Comparison of ENCODE assay signal across 11 mouse cellular contexts in genomic region chr5:113181441-113181840, GRCm38 (mm10). TPM values are rescaled to one million over a fixed set of nuclear protein-coding genes. Genes with fewer than 3 reads are reported as not detected.
A peak's percentile ranks its signal among the peaks of the same experiment; 100 is the strongest.
DNase-seq lines count a peak whose midpoint lies in the region; ATAC-seq and TF ChIP-seq lines count a peak whose summit lies in the region.
"Had no signal": no experiment of that assay in that cellular context is flagged by ENCODE, and none has a peak within 500 bp of the region (broad histone marks: within the 10 kb centered on the region; RNA-seq: fewer than 3 reads in every experiment).

No protein-coding gene starts in this region.

- H3K36me3 ChIP-seq in kidney, embryonic 15.5 days: peaks cover 28% of the 10 kb centered on the region
- H3K36me3 ChIP-seq in kidney, adult 2 months (ENCODE audit: control insufficient read depth, insufficient read depth, low read length): no peaks in the 10 kb centered on the region; the same call in 1 of the 2 replicates
- no peaks in the 10 kb centered on the region for H3K36me3 ChIP-seq in CH12.LX (replicated peaks in 1 of 2; ENCODE audit: control insufficient read depth in 1 of 2, insufficient read depth in 1 of 2, low read length in 1 of 2)
- no peaks in the 10 kb centered on the region for H3K36me3 ChIP-seq in limb, embryonic 13.5 days

- no peak for TF ChIP-seq POLR2A in kidney, adult 2 months (IDR thresholded peaks at IDR 0.05; ENCODE audit: low read depth, low read length)
- TF ChIP-seq POLR2A in CH12.LX (IDR thresholded peaks at IDR 0.05; ENCODE audit: low read depth, low read length): no peak

- TF ChIP-seq EP300 in CH12.LX (IDR thresholded peaks at IDR 0.05; ENCODE audit: low read length): no peak

- H3K4me3 ChIP-seq in kidney, embryonic 15.5 days (replicated peaks): no peak overlapping the region
- no peak overlapping the region for H3K4me3 ChIP-seq in kidney, adult 2 months (ENCODE audit: insufficient read depth, low read depth, low read length)
- peak overlapping the region in 1 of 3 experiments; percentile 55 for H3K4me3 ChIP-seq in CH12.LX (replicated peaks in 1 of 3; ENCODE audit: low read depth in 2 of 3, low read length in 2 of 3, poor library complexity in 1 of 3)
- H3K4me3 ChIP-seq in limb, embryonic 13.5 days: no peak overlapping the region

- H3K9ac ChIP-seq in kidney, embryonic 15.5 days: no peak overlapping the region
- H3K9ac ChIP-seq in CH12.LX (ENCODE audit: insufficient read depth, low read depth): no peak overlapping the region
- no peak overlapping the region for H3K9ac ChIP-seq in limb, embryonic 13.5 days

- peaks cover 31% of the 10 kb centered on the region for H3K4me1 ChIP-seq in kidney, embryonic 15.5 days
- H3K4me1 ChIP-seq in kidney, adult 2 months (ENCODE audit: control insufficient read depth, insufficient read depth, low read length): peaks cover 2% of the 10 kb centered on the region; the same call in 1 of the 2 replicates
- peaks cover 0 to 17% of the 10 kb centered on the region in 2 experiments; a peak in 2 of 4 replicates for H3K4me1 ChIP-seq in CH12.LX (ENCODE audit: control insufficient read depth in 1 of 2, insufficient read depth in 2 of 2)
- H3K4me1 ChIP-seq in limb, embryonic 13.5 days: peaks cover 17% of the 10 kb centered on the region

- H3K79me2 ChIP-seq in CH12.LX (replicated peaks; ENCODE audit: control insufficient read depth, extremely low read depth, insufficient read depth, poor library complexity, severe bottlenecking): no peaks in the 10 kb centered on the region

- no peak for DNase-seq in kidney, adult 2 months
- DNase-seq in CH12.LX (ENCODE audit: extremely low read depth) (peak; percentile 77), R1 (ENCODE audit: low read depth, low spot score) (peak; percentile 84), MN1 (ENCODE audit: low spot score) (no peak)
- DNase-seq: spleen, adult 18-20 months had no signal

- H3K4me2 ChIP-seq in kidney, embryonic 15.5 days: no peak overlapping the region
- no peak overlapping the region for H3K4me2 ChIP-seq in CH12.LX (ENCODE audit: insufficient read depth, low read depth, poor library complexity, severe bottlenecking)
- no peak overlapping the region for H3K4me2 ChIP-seq in limb, embryonic 13.5 days (replicated peaks)

- ATAC-seq in kidney, embryonic 15.5 days (replicated peaks; ENCODE audit: low FRiP score): no peak
- ATAC-seq in limb, embryonic 13.5 days (ENCODE audit: low FRiP score, low read depth): no peak
- ATAC-seq in frontal cortex, adult (ENCODE audit: low TSS enrichment): no peak
- ATAC-seq: inflammation-experienced regulatory T-cells, adult 6 months had no signal

- WGBS in kidney, embryonic 15.5 days: 35% methylated on average over 6 of the region's 6 CpGs
- WGBS in kidney, adult 2 months: 43% methylated on average over 6 of the region's 6 CpGs
- 30% methylated on average over 6 of the region's 6 CpGs for WGBS in limb, embryonic 13.5 days

- no peak for TF ChIP-seq CTCF in kidney, adult 2 months (conservative IDR thresholded peaks at IDR 0.05; ENCODE audit: insufficient read depth, insufficient read length, low read depth, low read length)
- 0 out of 4 replicates have a peak, but pooled peaks of 1 of the 2 experiments have one; percentile 14 for TF ChIP-seq CTCF in CH12.LX (conservative IDR thresholded peaks at IDR 0.05 in 1 of 2, IDR thresholded peaks at IDR 0.05 in 1 of 2; ENCODE audit: low read depth in 2 of 2, low read length in 2 of 2)

- H3K27ac ChIP-seq in kidney, embryonic 15.5 days: peak overlapping the region; percentile 97
- no peak overlapping the region for H3K27ac ChIP-seq in kidney, adult 2 months (ENCODE audit: insufficient read depth, low read depth, low read length)
- no peak overlapping the region for H3K27ac ChIP-seq in CH12.LX (ENCODE audit: insufficient read depth, low read depth)
- peak overlapping the region; percentile 87; the same call in 1 of the 2 replicates for H3K27ac ChIP-seq in limb, embryonic 13.5 days

- no peaks in the 10 kb centered on the region for H3K27me3 ChIP-seq in kidney, embryonic 15.5 days
- H3K27me3 ChIP-seq in kidney, adult 2 months (replicated peaks; ENCODE audit: control insufficient read depth, insufficient read depth, low read length): no peaks in the 10 kb centered on the region
- H3K27me3 ChIP-seq in CH12.LX (replicated peaks): peaks cover 16% of the 10 kb centered on the region
- H3K27me3 ChIP-seq in limb, embryonic 13.5 days: no peaks in the 10 kb centered on the region

- dilution Hi-C loops in CH12.LX (cut with MboI; ENCODE audit: extremely low pct_ligation_motif_present, extremely low pct_unique_long_range_greater_than_20kb, low sequenced_read_pairs): loop anchor here (25.0 kb wide), 1 partner anchor 94 kb away; the partner anchor contains the start of gene Crybb3

- TF ChIP-seq RAD21 in CH12.LX (IDR thresholded peaks at IDR 0.05; ENCODE audit: low read depth, low read length): no peak

- H3K9me3 ChIP-seq in kidney, embryonic 15.5 days (replicated peaks): no peaks in the 10 kb centered on the region
- no peaks in the 10 kb centered on the region for H3K9me3 ChIP-seq in CH12.LX (replicated peaks; ENCODE audit: low read length)
- no peaks in the 10 kb centered on the region for H3K9me3 ChIP-seq in limb, embryonic 13.5 days
- H3K9me3 ChIP-seq: midbrain, embryonic 10.5 days had no signal

- in situ Hi-C loops in CH12.LX (cut with MboI; ENCODE audit: low pct_ligation_motif_present, low pct_unique_long_range_greater_than_20kb, low sequenced_read_pairs): loop anchor here (5.0 kb wide), 1 partner anchor 46 kb away; the partner anchor contains the start of gene Tmem211

TF ChIP-seq in CH12.LX, 34 proteins besides CTCF, POLR2A, EP300 and RAD21:
- TF ChIP-seq ZC3H11A (IDR thresholded peaks at IDR 0.05; ENCODE audit: low read depth, low read length) (no peak), CHD1 (IDR thresholded peaks at IDR 0.05; ENCODE audit: low read depth, low read length) (no peak), IRF4 (IDR thresholded peaks at IDR 0.05; ENCODE audit: low read depth, low read length) (no peak), MXI1 (IDR thresholded peaks at IDR 0.05; ENCODE audit: low read depth, low read length) (no peak), USF1 (IDR thresholded peaks at IDR 0.05; ENCODE audit: low read depth, low read length) (no peak), ETS1 (conservative IDR thresholded peaks at IDR 0.05; ENCODE audit: low read depth, low read length) (no peak), NRF1 (IDR thresholded peaks at IDR 0.05; ENCODE audit: low read depth, low read length) (no peak), UBTF (IDR thresholded peaks at IDR 0.05; ENCODE audit: low read depth, low read length) (no peak), TBP (conservative IDR thresholded peaks at IDR 0.05; ENCODE audit: low read depth, low read length) (no peak), PAX5 (IDR thresholded peaks at IDR 0.05; ENCODE audit: low read length) (no peak), NELFE (IDR thresholded peaks at IDR 0.05; ENCODE audit: low read depth, low read length) (no peak), ELF1 (IDR thresholded peaks at IDR 0.05; ENCODE audit: low read depth, low read length) (no peak), MAFK (IDR thresholded peaks at IDR 0.05; ENCODE audit: insufficient replicate concordance, low read length) (no peak), E2F4 (IDR thresholded peaks at IDR 0.05; ENCODE audit: insufficient replicate concordance, low read depth, low read length) (no peak), USF2 (conservative IDR thresholded peaks at IDR 0.05; ENCODE audit: low read depth, low read length) (no peak), KAT2A (IDR thresholded peaks at IDR 0.05; ENCODE audit: insufficient replicate concordance, low read length) (no peak), MYC (IDR thresholded peaks at IDR 0.05; ENCODE audit: low read depth, low read length) (no peak)

RNA-seq across cellular contexts. Expression of gene 2900026A02Rik, which starts 39.6 kb away (rescaled TPM):
- polyA plus RNA-seq in kidney, embryonic 15.5 days (2015; fragmentation: Nextera tagmentation; extraction: Ambion mirVana): 7.0 and 7.5 TPM in 2 replicates
- 14.3 and 15.0 TPM in 2 replicates for polyA plus RNA-seq in kidney, adult 2 months (2012; rRNA removed)
- total RNA-seq in CH12.LX (2012; rRNA removed) (0.67 and 0.93 TPM in 2 replicates), CH12.LX (2014; rRNA removed) (0.76 and 0.85 TPM in 2 replicates)
- 3.6 and 4.6 TPM in 2 replicates for polyA plus RNA-seq in CH12.LX (2012; ENCODE audit: insufficient read length, low read depth)
- polyA plus RNA-seq in limb, embryonic 13.5 days (2015; fragmentation: Nextera tagmentation; extraction: Ambion mirVana): 6.0 and 7.2 TPM in 2 replicates

RNA-seq across cellular contexts. Expression of gene Tmem211, which starts 45.3 kb away (rescaled TPM):
- 0.19 TPM in 1 of 2 replicates, not detected in the other for polyA plus RNA-seq in kidney, embryonic 15.5 days (2015; fragmentation: Nextera tagmentation; extraction: Ambion mirVana)
- polyA plus RNA-seq in kidney, adult 2 months (2012; rRNA removed): not detected in 2 replicates
- total RNA-seq in CH12.LX (2012; rRNA removed) (not detected in 2 replicates), CH12.LX (2014; rRNA removed) (not detected in 2 replicates)
- polyA plus RNA-seq in CH12.LX (2012; ENCODE audit: insufficient read length, low read depth): not detected in 2 replicates
- polyA plus RNA-seq in limb, embryonic 13.5 days (2015; fragmentation: Nextera tagmentation; extraction: Ambion mirVana): not detected in 2 replicates
- total RNA-seq: gastrocnemius, adult 18-20 months had no signal
- polyA plus RNA-seq: inflammation-experienced regulatory T-cells, adult 6 months; midbrain, embryonic 10.5 days had no signal

Comparison
In these comparisons a context has a peak if more than half of its experiments do, and no peak if none do; other contexts are left out.
1. H3K27ac ChIP-seq: peak in kidney, embryonic 15.5 days (single experiment) and limb, embryonic 13.5 days (single experiment); none in kidney, adult 2 months (single experiment) and CH12.LX (single experiment).
2. DNase-seq: peak in CH12.LX (single experiment) and R1 (single experiment); none in kidney, adult 2 months (single experiment) and MN1 (single experiment).